In the genomic region with DNA sequence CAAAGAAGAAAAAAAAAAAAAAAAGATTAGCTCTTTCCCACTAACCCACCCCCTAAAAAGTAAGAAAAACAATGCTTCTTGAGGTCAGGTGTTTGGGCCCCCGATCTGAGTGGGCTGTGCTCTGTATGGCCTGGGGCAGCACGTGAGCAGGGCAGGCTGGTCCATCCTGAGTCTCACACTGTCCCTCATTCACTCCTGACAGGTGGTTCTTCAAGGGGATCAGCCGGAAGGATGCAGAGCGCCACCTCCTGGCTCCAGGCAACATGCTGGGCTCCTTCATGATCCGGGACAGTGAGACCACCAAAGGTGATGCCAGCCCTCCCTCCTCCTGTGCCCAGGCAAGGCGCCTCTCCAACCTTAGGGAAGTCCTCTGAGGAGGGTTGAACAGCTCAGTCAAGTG, we compare ENCODE assay signal across 9 mouse cellular contexts. TPM values are rescaled to one million over a fixed set of nuclear protein-coding genes. Genes with fewer than 3 reads are reported as not detected.
DNase-seq lines count a peak whose midpoint lies in the region; ATAC-seq and TF ChIP-seq lines count a peak whose summit lies in the region.
"Had no signal": no experiment of that assay in that cellular context is flagged by ENCODE, and none has a peak within 500 bp of the region (broad histone marks: within the 10 kb centered on the region; RNA-seq: fewer than 3 reads in every experiment).

No protein-coding gene starts in this region.

- no peak overlapping the region for H3K4me2 ChIP-seq in lung, postnatal 0 days (replicated peaks; ENCODE audit: low read depth, low read length)
- H3K4me2 ChIP-seq in forebrain, embryonic 13.5 days = no peak overlapping the region
- H3K4me2 ChIP-seq: midbrain, embryonic 12.5 days had no signal

- no peaks in the 10 kb centered on the region for H3K36me3 ChIP-seq in lung, postnatal 0 days (ENCODE audit: insufficient read depth, low read length)
- no peaks in the 10 kb centered on the region for H3K36me3 ChIP-seq in forebrain, embryonic 13.5 days (ENCODE audit: poor library complexity, severe bottlenecking)
- H3K36me3 ChIP-seq: midbrain, embryonic 12.5 days had no signal

- no peak for ATAC-seq in lung, postnatal 0 days
- ATAC-seq in forebrain, embryonic 13.5 days = no peak

- 11% methylated on average over 6 of the region's 6 CpGs for WGBS in lung, postnatal 0 days
- WGBS in forebrain, embryonic 13.5 days = 9% methylated on average over 6 of the region's 6 CpGs

- peak; percentile 45 to 49 for DNase-seq in cerebellum, postnatal 10 days
- DNase-seq in cerebellum, adult 11-12 months = no peak
- no peak for DNase-seq in lung, postnatal 0 days (ENCODE audit: low spot score)
- no peak for DNase-seq in lung, adult 18-20 months
- peak; percentile 41 for DNase-seq in embryo, embryonic 11 days
- peak; percentile 53 for DNase-seq in retina, embryonic 14.5 days (ENCODE audit: low spot score)
- no peak for DNase-seq in cerebellum, postnatal 36 days

- no peak for TF ChIP-seq EP300 in lung, postnatal 0 days (IDR thresholded peaks at IDR 0.05)

- no peak overlapping the region for H3K27ac ChIP-seq in lung, postnatal 0 days (ENCODE audit: low read length)
- H3K27ac ChIP-seq in forebrain, embryonic 13.5 days = no peak overlapping the region
- H3K27ac ChIP-seq: midbrain, embryonic 12.5 days had no signal

- no peak overlapping the region for H3K4me3 ChIP-seq in lung, postnatal 0 days (ENCODE audit: low read depth, low read length)
- H3K4me3 ChIP-seq in forebrain, embryonic 13.5 days = no peak overlapping the region
- H3K4me3 ChIP-seq: midbrain, embryonic 12.5 days had no signal

- H3K27me3 ChIP-seq in lung, postnatal 0 days (replicated peaks; ENCODE audit: insufficient read depth, low read length) = no peaks in the 10 kb centered on the region
- H3K27me3 ChIP-seq in forebrain, embryonic 13.5 days = peaks cover 1% of the 10 kb centered on the region; the same call in 1 of the 2 replicates

- peak; percentile 66 for TF ChIP-seq CTCF in lung, postnatal 0 days (IDR thresholded peaks at IDR 0.05)

- H3K9ac ChIP-seq in lung, postnatal 0 days (replicated peaks; ENCODE audit: low read depth) = no peak overlapping the region
- no peak overlapping the region for H3K9ac ChIP-seq in forebrain, embryonic 13.5 days
- H3K9ac ChIP-seq: midbrain, embryonic 12.5 days had no signal

- no peaks in the 10 kb centered on the region for H3K4me1 ChIP-seq in lung, postnatal 0 days (ENCODE audit: insufficient read depth, low read depth, low read length)
- no peaks in the 10 kb centered on the region for H3K4me1 ChIP-seq in forebrain, embryonic 13.5 days
- H3K4me1 ChIP-seq: midbrain, embryonic 12.5 days had no signal

- H3K9me3 ChIP-seq in lung, postnatal 0 days (ENCODE audit: low read length) = no peaks in the 10 kb centered on the region
- no peaks in the 10 kb centered on the region for H3K9me3 ChIP-seq in forebrain, embryonic 13.5 days (replicated peaks)
- H3K9me3 ChIP-seq: midbrain, embryonic 12.5 days had no signal

RNA-seq across cellular contexts. Expression of gene Hck, which starts 22.8 kb away (rescaled TPM):
- polyA plus RNA-seq in lung, postnatal 0 days (2015; fragmentation: Nextera tagmentation; extraction: Ambion mirVana) = 37.1 and 59.4 TPM in 2 replicates
- 0.91 and 1.1 TPM in 2 replicates for polyA plus RNA-seq in forebrain, embryonic 13.5 days (2015; fragmentation: Nextera tagmentation; extraction: Ambion mirVana)

RNA-seq across cellular contexts. Expression of gene Tm9sf4, which starts 30.1 kb away (rescaled TPM):
- polyA plus RNA-seq in lung, postnatal 0 days (2015; fragmentation: Nextera tagmentation; extraction: Ambion mirVana) = 39.7 and 44.5 TPM in 2 replicates
- polyA plus RNA-seq in forebrain, embryonic 13.5 days (2015; fragmentation: Nextera tagmentation; extraction: Ambion mirVana) = 59.4 and 65.7 TPM in 2 replicates

Comparison
In these comparisons a context has a peak if more than half of its experiments do, and no peak if none do; other contexts are left out.
1. DNase-seq: peak in cerebellum, postnatal 10 days (2 of 2), embryo, embryonic 11 days (single experiment) and retina, embryonic 14.5 days (single experiment); none in cerebellum, adult 11-12 months (single experiment), lung, postnatal 0 days (single experiment), lung, adult 18-20 months (0 of 2) and cerebellum, postnatal 36 days (0 of 2).
2. RNA of gene Hck, which starts 22.8 kb away (polyA plus RNA-seq): 37.1 to 59.4 TPM in lung, postnatal 0 days; 0.91 to 1.1 TPM in forebrain, embryonic 13.5 days; every median in the first group is over 10 times any median in the second.